Mouse (Mus musculus): ENCODE data around the gene Ccdc36. TPM values are rescaled to one million over a fixed set of nuclear protein-coding genes. Genes with fewer than 3 reads are reported as not detected.

Ccdc36 gene
- polyA plus RNA-seq, 1 experiment from 2014 or later, result 1.5 TPM

Other genes with a start within 250 kb of the Ccdc36 start
- gene Bsn, start 238.1 kb downstream of the Ccdc36 start, polyA plus RNA-seq (2015; fragmentation: Nextera tagmentation; extraction: Ambion mirVana), result 4.7 and 4.9 TPM in 2 replicates
- gene Dag1, start 164.5 kb downstream of the Ccdc36 start, polyA plus RNA-seq (2015; fragmentation: Nextera tagmentation; extraction: Ambion mirVana), result 72.9 and 75.1 TPM in 2 replicates
- gene Nicn1, start 138.1 kb downstream of the Ccdc36 start, polyA plus RNA-seq (2015; fragmentation: Nextera tagmentation; extraction: Ambion mirVana), result 28.9 and 29.5 TPM in 2 replicates
- gene Amt, start 131.6 kb downstream of the Ccdc36 start, polyA plus RNA-seq (2015; fragmentation: Nextera tagmentation; extraction: Ambion mirVana), result 20.9 and 23.2 TPM in 2 replicates
- gene Rhoa, start 122.4 kb downstream of the Ccdc36 start, polyA plus RNA-seq (2015; fragmentation: Nextera tagmentation; extraction: Ambion mirVana), result 422 and 453 TPM in 2 replicates
- 34.1 and 37.1 TPM in 2 replicates for gene Tcta, start 122.3 kb downstream of the Ccdc36 start, polyA plus RNA-seq (2015; fragmentation: Nextera tagmentation; extraction: Ambion mirVana)
- 1,041 and 1,081 TPM in 2 replicates for gene Gpx1, start 89.6 kb downstream of the Ccdc36 start, polyA plus RNA-seq (2015; fragmentation: Nextera tagmentation; extraction: Ambion mirVana)
- 82.5 and 89.1 TPM in 2 replicates for gene Usp4, start 80.6 kb downstream of the Ccdc36 start, polyA plus RNA-seq (2015; fragmentation: Nextera tagmentation; extraction: Ambion mirVana)
- 0.30 and 0.88 TPM in 2 replicates for gene 1700102P08Rik, start 35.7 kb downstream of the Ccdc36 start, polyA plus RNA-seq (2015; fragmentation: Nextera tagmentation; extraction: Ambion mirVana)
- not detected in 2 replicates for gene BC048562, start 8.0 kb upstream of the Ccdc36 start, polyA plus RNA-seq (2015; fragmentation: Nextera tagmentation; extraction: Ambion mirVana)
- gene Ccdc71, start 32.0 kb upstream of the Ccdc36 start, polyA plus RNA-seq (2015; fragmentation: Nextera tagmentation; extraction: Ambion mirVana), result 51.2 and 53.9 TPM in 2 replicates
- 48.7 and 54.2 TPM in 2 replicates for gene Klhdc8b, start 33.1 kb upstream of the Ccdc36 start, polyA plus RNA-seq (2015; fragmentation: Nextera tagmentation; extraction: Ambion mirVana)
- 29.5 and 35.0 TPM in 2 replicates for gene Lamb2, start 51.3 kb upstream of the Ccdc36 start, polyA plus RNA-seq (2015; fragmentation: Nextera tagmentation; extraction: Ambion mirVana)
- 49.5 and 52.4 TPM in 2 replicates for gene Usp19, start 62.1 kb upstream of the Ccdc36 start, polyA plus RNA-seq (2015; fragmentation: Nextera tagmentation; extraction: Ambion mirVana)
- 105 and 106 TPM in 2 replicates for gene Qars, start 79.2 kb upstream of the Ccdc36 start, polyA plus RNA-seq (2015; fragmentation: Nextera tagmentation; extraction: Ambion mirVana)
- gene Qrich1, start 88.3 kb upstream of the Ccdc36 start, polyA plus RNA-seq (2015; fragmentation: Nextera tagmentation; extraction: Ambion mirVana), result 93.1 and 102 TPM in 2 replicates
- gene Impdh2, start 131.8 kb upstream of the Ccdc36 start, polyA plus RNA-seq (2015; fragmentation: Nextera tagmentation; extraction: Ambion mirVana), result 173 and 179 TPM in 2 replicates
- gene Ndufaf3, start 138.9 kb upstream of the Ccdc36 start, polyA plus RNA-seq (2015; fragmentation: Nextera tagmentation; extraction: Ambion mirVana), result 37.7 and 42.4 TPM in 2 replicates
- 112 and 118 TPM in 2 replicates for gene Dalrd3, start 141.4 kb upstream of the Ccdc36 start, polyA plus RNA-seq (2015; fragmentation: Nextera tagmentation; extraction: Ambion mirVana)
- 71.4 and 72.7 TPM in 2 replicates for gene Wdr6, start 150.3 kb upstream of the Ccdc36 start, polyA plus RNA-seq (2015; fragmentation: Nextera tagmentation; extraction: Ambion mirVana)
- 5.8 and 6.4 TPM in 2 replicates for gene P4htm, start 169.2 kb upstream of the Ccdc36 start, polyA plus RNA-seq (2015; fragmentation: Nextera tagmentation; extraction: Ambion mirVana)
- gene Arih2, start 220.9 kb upstream of the Ccdc36 start, polyA plus RNA-seq (2015; fragmentation: Nextera tagmentation; extraction: Ambion mirVana), result 41.0 and 46.4 TPM in 2 replicates
- gene Slc25a20, start 233.6 kb upstream of the Ccdc36 start, polyA plus RNA-seq (2015; fragmentation: Nextera tagmentation; extraction: Ambion mirVana), result 77.1 and 83.3 TPM in 2 replicates

All from intestine, embryonic 15.5 days (tissue).